Mouse (Mus musculus) forebrain, postnatal 0 days (tissue): ENCODE results near the gene Lrrc4. TPM values are rescaled to one million over a fixed set of nuclear protein-coding genes. Genes with fewer than 3 reads are reported as not detected.

Source experiments
- ATAC-seq: fragments of 200-750 bp; cut with Nextera tagmentation; 2 replicates; pipeline ENCODE4 v1.8.0; 2017; ENCODE audit warnings: mild to moderate bottlenecking, moderate library complexity
- DNase-seq: peaks from one replicate; pipeline ENCODE4 v3.0.0-alpha.2; 2015
- H3K27ac ChIP-seq: fragments of 300-500 bp; sonication (generic); 2 replicates; pipeline ENCODE4 v1.5.1; 2014; ENCODE audit warnings: low read depth, mild to moderate bottlenecking, antibody characterized with exemption, low read length, moderate library complexity, mixed read lengths
- H3K27me3 ChIP-seq: fragments of 300-500 bp; sonication (generic); 2 replicates; pipeline ENCODE4 v1.6.1; 2014; ENCODE audit warnings: mild to moderate bottlenecking, low read length, mixed read lengths; ENCODE audit not compliant: insufficient read depth
- H3K36me3 ChIP-seq: fragments of 300-500 bp; sonication (generic); 2 replicates; pipeline ENCODE4 v1.6.1; 2014; ENCODE audit warnings: mild to moderate bottlenecking, moderate library complexity; ENCODE audit not compliant: insufficient read depth
- H3K4me1 ChIP-seq: fragments of 300-500 bp; sonication (generic); 2 replicates; pipeline ENCODE4 v1.6.1; 2014; ENCODE audit warnings: antibody characterized with exemption; ENCODE audit not compliant: insufficient read depth
- H3K4me2 ChIP-seq: fragments of 300-500 bp; sonication (generic); 2 replicates; pipeline ENCODE4 v1.6.1; 2014; ENCODE audit warnings: low read depth, mild to moderate bottlenecking, moderate library complexity
- H3K4me3 ChIP-seq: fragments of 300-500 bp; sonication (generic); 2 replicates; pipeline ENCODE4 v1.5.1; 2014; ENCODE audit warnings: low read depth, low read length, mixed read lengths
- H3K9ac ChIP-seq: fragments of 300-500 bp; sonication (generic); 2 replicates; pipeline ENCODE4 v1.6.1; 2014; ENCODE audit warnings: mild to moderate bottlenecking
- H3K9me3 ChIP-seq: fragments of 300-500 bp; sonication (generic); 2 replicates; pipeline ENCODE4 v1.6.1; 2016; ENCODE audit warnings: low read length
- CTCF ChIP-seq: sonication (generic); IDR thresholded peaks from 2 replicates; pipeline ENCODE4 v1.5.1; 2016; ENCODE audit warnings: antibody characterized with exemption, control low read depth, low read depth
- WGBS: fragments of 180-500 bp; shearing (Covaris S2); extraction: QIAGEN DNeasy Blood & Tissue Kit; methylation state at CpG from one replicate; pipeline ENCODE4 v1.1.7; 2014; 5-methylcytosine and 5-hydroxymethylcytosine counted together
- polyA plus RNA-seq: library from polyadenylated mRNA; unstranded; fragments of >200 nt; fragmentation: Nextera tagmentation; extraction: Ambion mirVana; gene quantifications from 2 replicates; pipeline ENCODE4 v1.2.1, GENCODE M21; 2015
- total RNA-seq: library from RNA; depleted of rRNA; stranded (reverse); fragments of >200 nt; gene quantifications from 2 replicates; pipeline ENCODE4 v1.2.3, GENCODE M21; 2014

Gene Lrrc4
- total and polyA plus RNA-seq, 2 experiments from 2014 or later, result 5.4 to 37.1 TPM

DNA sequence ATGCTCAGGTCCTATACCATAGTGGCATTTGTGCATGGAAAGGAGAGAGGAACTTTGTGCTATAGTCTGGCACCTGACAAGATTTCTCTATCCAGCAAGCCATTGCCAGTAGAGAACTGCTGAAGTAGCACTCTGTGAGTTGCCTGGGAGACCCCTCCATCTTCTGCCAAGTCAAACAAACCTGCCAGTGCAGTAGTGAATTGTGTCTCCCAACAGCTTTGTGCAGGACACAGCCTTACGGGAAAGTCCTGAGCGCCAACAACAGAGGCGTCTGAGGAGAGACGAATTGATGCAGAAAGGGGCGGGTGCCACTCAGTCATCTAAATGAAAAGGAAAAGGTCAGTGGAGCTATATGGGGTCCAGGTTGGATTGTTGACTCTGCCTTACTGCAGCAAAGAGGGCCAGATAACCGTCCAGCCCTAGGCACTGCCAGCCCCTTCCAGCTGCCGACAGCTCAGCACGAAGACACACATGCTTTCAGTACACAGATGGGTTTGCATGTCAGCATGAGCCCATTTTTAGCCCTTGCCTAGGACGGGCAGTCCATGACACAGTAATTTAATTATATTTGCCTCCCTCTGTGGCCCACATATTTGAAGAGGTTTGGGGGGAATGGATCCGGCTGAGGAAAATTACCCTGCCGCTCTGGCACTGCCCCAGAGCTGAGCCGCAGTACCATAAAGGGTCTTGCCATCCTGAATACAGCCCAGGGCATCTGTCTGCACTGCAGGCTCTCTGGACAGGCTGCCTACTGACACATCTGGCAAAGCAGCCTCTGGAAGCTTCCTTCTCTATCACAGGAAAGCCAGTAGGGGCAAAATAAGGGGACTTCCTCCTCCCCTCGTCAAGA lies 11.8 kb downstream of the Lrrc4 start:
- no peak overlapping the region for H3K9ac ChIP-seq
- 49% methylated on average over 13 of the region's 13 CpGs for WGBS
- 0 out of 2 replicates have a peak, but pooled peaks cover 6% of the 10 kb centered on the region for H3K4me1 ChIP-seq
- H3K27ac ChIP-seq, result no peak overlapping the region
- TF ChIP-seq CTCF, result no peak
- H3K36me3 ChIP-seq, result peaks cover 39% of the 10 kb centered on the region
- no peak for DNase-seq
- peak; percentile 58 for ATAC-seq
- H3K4me2 ChIP-seq, result no peak overlapping the region
- no peaks in the 10 kb centered on the region for H3K9me3 ChIP-seq
- no peak overlapping the region for H3K4me3 ChIP-seq
- H3K27me3 ChIP-seq, result no peaks in the 10 kb centered on the region

DNA sequence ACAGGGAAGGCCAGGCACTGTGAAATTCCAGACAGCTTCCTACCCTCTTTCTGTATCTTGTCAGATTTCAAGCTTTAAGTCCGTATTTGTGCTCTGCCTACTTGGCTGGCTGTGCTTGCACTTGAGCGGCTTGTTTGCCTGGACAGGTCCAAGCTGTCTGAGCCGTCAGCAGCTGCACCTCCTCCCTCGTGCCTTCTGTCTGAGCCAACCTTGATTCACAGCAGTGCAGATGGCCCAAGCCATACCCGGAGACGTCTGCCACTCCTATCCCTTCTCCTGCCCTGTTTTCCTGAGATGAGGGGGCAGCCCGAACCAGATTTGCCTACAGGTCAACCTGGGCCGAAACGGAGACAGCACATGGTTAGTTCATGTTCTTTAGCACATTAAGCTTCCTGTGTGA lies 14.5 kb downstream of the Lrrc4 start:
- H3K4me3 ChIP-seq, result no peak overlapping the region
- DNase-seq (no peak), ATAC-seq (0 out of 2 replicates have a peak, but pooled peaks have one; percentile 19)
- no peak overlapping the region for H3K27ac ChIP-seq
- 51% methylated on average over 9 of the region's 9 CpGs for WGBS
- 0 out of 2 replicates have a peak, but pooled peaks cover 4% of the 10 kb centered on the region for H3K4me1 ChIP-seq
- H3K4me2 ChIP-seq, result no peak overlapping the region
- TF ChIP-seq CTCF, result no peak
- peaks cover 35% of the 10 kb centered on the region for H3K36me3 ChIP-seq
- no peaks in the 10 kb centered on the region for H3K9me3 ChIP-seq
- no peaks in the 10 kb centered on the region for H3K27me3 ChIP-seq
- H3K9ac ChIP-seq, result no peak overlapping the region

DNA sequence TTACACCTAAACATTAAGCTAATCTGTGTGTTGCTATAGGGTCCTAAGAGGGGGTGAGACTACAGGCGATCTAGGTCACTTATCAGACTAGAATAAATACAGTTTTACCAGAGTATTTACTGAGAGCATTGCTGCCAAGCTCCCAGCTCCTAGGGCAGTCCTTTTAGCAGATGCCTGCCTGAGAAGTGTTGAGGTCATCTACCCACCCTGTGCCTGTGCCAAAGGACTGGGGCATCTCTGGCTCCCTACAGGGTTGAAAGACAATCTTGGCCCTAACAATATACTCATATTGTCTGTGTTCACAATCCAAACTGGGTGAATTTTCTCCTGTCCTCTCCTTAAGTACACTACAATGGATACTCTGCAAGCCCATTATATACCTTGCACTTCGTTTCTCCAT lies 16.7 kb downstream of the Lrrc4 start:
- Histone ChIP-seq H3K4me2 (no peak overlapping the region), H3K36me3 (peaks cover 31% of the 10 kb centered on the region), H3K27ac (no peak overlapping the region), H3K4me1 (no peaks in the 10 kb centered on the region), H3K27me3 (no peaks in the 10 kb centered on the region), H3K4me3 (no peak overlapping the region), H3K9me3 (no peaks in the 10 kb centered on the region), H3K9ac (no peak overlapping the region)
- ATAC-seq, result no peak
- 60% methylated on average over 2 of the region's 2 CpGs for WGBS
- no peak for DNase-seq
- TF ChIP-seq CTCF, result no peak

DNA sequence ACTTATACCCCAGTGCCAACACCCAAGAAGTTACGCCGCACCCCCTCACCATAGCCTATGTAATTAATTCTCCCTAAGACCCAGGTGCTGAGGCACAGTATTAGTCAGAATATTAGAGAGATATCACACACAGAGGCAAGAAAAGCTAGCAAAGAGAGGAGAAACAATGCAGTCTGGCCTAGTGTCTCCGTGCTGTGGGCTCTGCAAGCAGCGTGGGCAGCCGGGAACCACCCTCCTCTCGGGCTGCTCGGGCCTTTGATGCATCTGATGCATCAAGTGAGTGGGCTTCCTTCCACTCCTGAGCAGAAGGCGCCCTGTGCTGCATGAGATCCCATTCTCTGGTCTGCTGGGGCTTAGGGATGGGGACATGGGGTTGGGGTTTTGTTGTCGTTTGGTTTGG lies 18.5 kb downstream of the Lrrc4 start:
- no peak for TF ChIP-seq CTCF
- no peak overlapping the region for H3K9ac ChIP-seq
- no peaks in the 10 kb centered on the region for H3K4me1 ChIP-seq
- H3K4me3 ChIP-seq, result no peak overlapping the region
- H3K9me3 ChIP-seq, result no peaks in the 10 kb centered on the region
- no peak overlapping the region for H3K27ac ChIP-seq
- DNase-seq, result no peak
- 84% methylated on average over 9 of the region's 9 CpGs for WGBS
- no peak for ATAC-seq
- peaks cover 22% of the 10 kb centered on the region for H3K36me3 ChIP-seq
- H3K27me3 ChIP-seq, result no peaks in the 10 kb centered on the region
- no peak overlapping the region for H3K4me2 ChIP-seq

DNA sequence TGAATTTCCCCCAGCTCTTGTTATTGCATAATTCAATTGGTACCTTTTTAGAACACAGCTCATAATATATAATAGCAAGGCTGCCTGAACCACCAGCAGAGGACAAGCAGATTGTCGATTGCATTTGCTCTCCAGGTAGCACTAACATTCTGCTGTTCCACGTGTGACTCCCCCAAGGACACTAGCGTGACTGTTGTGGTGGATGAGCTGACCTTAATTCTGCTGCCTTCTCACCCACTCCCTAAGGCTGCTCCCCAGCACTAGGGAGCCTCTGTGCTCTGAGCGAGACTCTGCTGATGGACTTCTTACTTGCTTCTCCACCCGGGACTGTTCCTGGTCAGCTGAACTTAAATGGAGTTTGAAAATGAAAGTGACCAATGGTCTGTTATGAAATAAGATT lies 26.8 kb downstream of the Lrrc4 start:
- Histone ChIP-seq H3K4me1 (no peaks in the 10 kb centered on the region), H3K9ac (no peak overlapping the region), H3K4me2 (no peak overlapping the region), H3K9me3 (no peaks in the 10 kb centered on the region), H3K27ac (no peak overlapping the region), H3K36me3 (peaks cover 8% of the 10 kb centered on the region; the same call in 1 of the 2 replicates), H3K4me3 (no peak overlapping the region), H3K27me3 (no peaks in the 10 kb centered on the region)
- ATAC-seq (no peak), DNase-seq (no peak)
- no peak for TF ChIP-seq CTCF
- WGBS, result 95% methylated on average over 5 of the region's 5 CpGs

DNA sequence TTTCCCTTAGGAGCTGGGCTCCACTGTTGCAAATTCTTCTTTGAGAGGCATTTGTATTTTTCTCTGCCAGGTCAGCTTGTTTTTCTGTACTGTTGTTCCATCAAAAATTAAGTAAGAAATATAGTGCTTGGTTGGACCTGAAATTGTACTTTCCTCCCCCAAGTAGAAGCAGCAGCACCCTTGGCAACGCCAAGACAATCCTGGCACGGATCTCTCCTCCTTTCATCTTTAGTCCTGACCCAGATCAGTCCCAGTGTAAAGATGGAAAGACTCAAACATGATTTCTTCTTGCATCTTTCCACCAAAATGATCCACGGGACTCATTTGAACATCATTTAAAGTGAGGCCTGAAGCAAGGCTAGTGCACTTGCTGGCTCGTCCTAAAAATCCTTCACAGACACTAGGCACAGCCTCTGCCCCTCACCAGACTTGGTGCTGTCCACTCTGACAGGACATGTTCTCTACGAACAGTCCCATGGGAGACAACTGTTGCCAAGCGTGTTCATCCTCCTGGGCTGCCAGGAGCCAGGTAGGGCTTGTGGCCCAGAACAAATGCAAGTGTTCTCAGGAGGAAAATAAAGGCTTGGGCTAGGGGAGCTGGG lies 27.8 kb downstream of the Lrrc4 start:
- ATAC-seq (no peak), DNase-seq (no peak)
- Histone ChIP-seq H3K9ac (no peak overlapping the region), H3K4me1 (no peaks in the 10 kb centered on the region), H3K4me3 (no peak overlapping the region), H3K36me3 (0 out of 2 replicates have a peak, but pooled peaks cover 5% of the 10 kb centered on the region), H3K9me3 (no peaks in the 10 kb centered on the region), H3K27me3 (no peaks in the 10 kb centered on the region), H3K27ac (no peak overlapping the region), H3K4me2 (no peak overlapping the region)
- no peak for TF ChIP-seq CTCF
- 82% methylated on average over 6 of the region's 6 CpGs for WGBS

DNA sequence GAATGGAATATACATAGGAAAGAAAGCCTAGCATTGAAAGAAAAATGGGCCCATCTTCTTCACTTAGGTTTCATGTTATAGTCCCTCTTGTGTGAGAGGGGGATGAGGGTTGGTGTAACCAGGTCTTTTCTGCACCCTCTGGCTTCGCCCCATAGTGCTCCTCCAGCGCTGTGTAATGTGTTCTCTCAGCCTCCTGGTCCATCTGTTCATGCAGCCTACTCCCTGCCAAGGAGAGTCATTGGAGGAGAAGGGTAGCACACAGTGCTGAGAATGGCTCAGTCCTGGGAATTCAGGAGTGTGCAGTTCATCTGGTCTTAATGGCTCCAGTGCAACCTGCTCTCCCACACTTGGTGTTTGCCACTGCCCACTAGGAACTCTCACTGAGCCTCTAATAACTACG lies 30.6 kb downstream of the Lrrc4 start:
- Histone ChIP-seq H3K27ac (no peak overlapping the region), H3K9me3 (no peaks in the 10 kb centered on the region), H3K4me3 (no peak overlapping the region), H3K4me1 (0 out of 2 replicates have a peak, but pooled peaks cover 2% of the 10 kb centered on the region), H3K9ac (no peak overlapping the region), H3K36me3 (no peaks in the 10 kb centered on the region), H3K27me3 (no peaks in the 10 kb centered on the region), H3K4me2 (no peak overlapping the region)
- DNase-seq (no peak), ATAC-seq (peak; percentile 90)
- no peak for TF ChIP-seq CTCF
- WGBS, result 80% methylated on average over 3 of the region's 3 CpGs
